Mouse (Mus musculus): ENCODE results near the gene AI413582.

DNA sequence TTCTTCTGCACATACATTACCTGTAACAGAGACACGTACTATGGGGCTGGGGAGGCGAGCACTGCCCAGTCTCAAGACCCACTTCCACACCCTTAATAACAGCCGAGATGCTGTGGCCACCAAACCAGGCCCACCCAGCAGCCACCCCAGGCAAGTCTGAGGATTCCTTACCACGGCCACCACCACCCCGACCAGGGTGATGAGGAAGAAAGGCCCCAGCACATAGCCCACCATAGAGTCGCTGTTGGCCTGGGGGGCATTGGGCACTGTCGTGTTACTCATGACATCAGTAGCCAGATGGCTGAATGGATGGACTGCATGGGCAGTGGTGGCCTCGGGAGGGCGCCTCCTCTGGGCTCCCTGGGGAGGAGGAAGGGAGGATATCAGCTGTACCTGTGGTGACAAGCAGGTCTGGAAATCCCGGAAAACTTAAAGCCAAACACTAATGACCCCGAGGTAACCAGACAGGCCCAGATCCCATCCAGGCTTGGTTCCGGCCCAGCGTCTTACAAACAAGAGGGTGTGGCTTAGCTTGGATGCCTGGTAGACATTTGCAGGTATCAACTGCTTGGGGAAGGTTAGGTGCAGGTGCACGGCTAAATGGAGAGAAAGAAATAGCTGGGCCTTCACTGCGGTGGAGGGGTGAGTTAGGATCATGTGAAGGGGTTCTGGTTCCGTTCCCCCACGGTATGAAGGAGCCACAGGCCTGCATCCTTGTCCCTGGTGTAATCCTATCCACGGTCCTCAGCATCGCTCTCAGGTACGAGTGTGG lies 979 bp downstream of the AI413582 start:
- TF ChIP-seq CTCF (IDR thresholded peaks at IDR 0.05) (peak; percentile 57), EP300 (IDR thresholded peaks at IDR 0.05) (no peak)

Measured in lung, postnatal 0 days (tissue).